Mouse (Mus musculus) kidney, adult 2 months (tissue): ENCODE measurements around the gene Nol11. TPM values are rescaled to one million over a fixed set of nuclear protein-coding genes. Genes with fewer than 3 reads are reported as not detected.
"Not testable (repeated sequence)": the region's sequence is repeated elsewhere in the genome, so short reads cannot be mapped to it uniquely, and the experiment has no call there.

Experiments used
- DNase-seq: peaks from one replicate; pipeline ENCODE4 v3.0.0; 2021
- H3K27ac ChIP-seq: fragments of 200-500 bp; 2 replicates; pipeline ENCODE4 v1.5.1; 2012; ENCODE audit warnings: low read depth, low read length, control low read depth, inconsistent platforms; ENCODE audit not compliant: insufficient read depth
- H3K27me3 ChIP-seq: fragments of 200-500 bp; replicated peaks from 2 replicates; pipeline ENCODE4 v1.6.1; 2012; ENCODE audit warnings: mild to moderate bottlenecking, moderate library complexity, low read length, inconsistent platforms; ENCODE audit not compliant: control insufficient read depth, insufficient read depth
- H3K36me3 ChIP-seq: fragments of 200-500 bp; 2 replicates; pipeline ENCODE4 v1.6.1; 2012; ENCODE audit warnings: mild to moderate bottlenecking, moderate library complexity, low read length, inconsistent platforms; ENCODE audit not compliant: control insufficient read depth, insufficient read depth
- H3K4me1 ChIP-seq: fragments of 200-500 bp; 2 replicates; pipeline ENCODE4 v1.6.1; 2011; ENCODE audit warnings: low read length; ENCODE audit not compliant: control insufficient read depth, insufficient read depth
- H3K4me3 ChIP-seq: fragments of 200-500 bp; 2 replicates; pipeline ENCODE4 v1.5.1; 2011; ENCODE audit warnings: mild to moderate bottlenecking, low read depth, low read length, control low read depth; ENCODE audit not compliant: insufficient read depth
- CTCF ChIP-seq: fragments of 200-500 bp; conservative IDR thresholded peaks from 2 replicates; pipeline ENCODE4 v1.5.1; 2011; ENCODE audit warnings: low read depth, mild to moderate bottlenecking, control low read depth, low read length, moderate library complexity, mixed read lengths; ENCODE audit not compliant: insufficient read depth, insufficient read length
- POLR2A ChIP-seq: fragments of 200-500 bp; IDR thresholded peaks from one replicate; pipeline ENCODE4 v1.6.1; 2011; ENCODE audit warnings: low read depth, low read length, control low read depth
- WGBS: fragments of 180-500 bp; shearing (Covaris S2); methylation state at CpG from one replicate; pipeline ENCODE4 v1.1.7; 2018; 5-methylcytosine and 5-hydroxymethylcytosine counted together
- polyA plus RNA-seq: library from polyadenylated mRNA; depleted of rRNA; stranded (reverse); fragments of >200 nt; gene quantifications from 2 replicates; pipeline ENCODE4 v1.2.3, GENCODE M21; 2012

Gene Nol11
- polyA plus RNA-seq, 1 experiment, result 7.7 TPM

GRCm38 (mm10) chr11:107137593-107137992 is 51.6 kb downstream of the Nol11 start:
- 96% methylated on average over 6 of the region's 6 CpGs for WGBS
- H3K27ac ChIP-seq, result no peak overlapping the region
- H3K4me1 ChIP-seq, result peaks cover 3% of the 10 kb centered on the region; the same call in 1 of the 2 replicates
- H3K27me3 ChIP-seq, result no peaks in the 10 kb centered on the region
- TF ChIP-seq POLR2A (no peak), CTCF (no peak)
- H3K36me3 ChIP-seq, result no peaks in the 10 kb centered on the region
- no peak overlapping the region for H3K4me3 ChIP-seq
- DNase-seq, result no peak

GRCm38 (mm10) chr11:107136458-107136857 is 52.7 kb downstream of the Nol11 start:
- H3K27me3 ChIP-seq, H3K4me3 ChIP-seq, H3K4me1 ChIP-seq, H3K27ac ChIP-seq, H3K36me3 ChIP-seq, DNase-seq: not testable (repeated sequence)
- 96% methylated on average over 10 of the region's 10 CpGs for WGBS

GRCm38 (mm10) chr11:107135741-107136140 is 53.4 kb downstream of the Nol11 start:
- no peak overlapping the region for H3K27ac ChIP-seq
- 62% methylated on average over 3 of the region's 3 CpGs for WGBS
- no peak for DNase-seq
- no peaks in the 10 kb centered on the region for H3K27me3 ChIP-seq
- TF ChIP-seq POLR2A, result no peak
- no peak for TF ChIP-seq CTCF
- H3K36me3 ChIP-seq, result no peaks in the 10 kb centered on the region
- H3K4me1 ChIP-seq, result peaks cover 4% of the 10 kb centered on the region; the same call in 1 of the 2 replicates
- H3K4me3 ChIP-seq, result no peak overlapping the region

GRCm38 (mm10) chr11:107132426-107132825 is 56.8 kb downstream of the Nol11 start:
- peak; percentile 70 for DNase-seq
- WGBS, result under 1% methylated on average over 16 of the region's 16 CpGs
- Histone ChIP-seq H3K27ac (no peak overlapping the region; the same call in 1 of the 2 replicates), H3K4me3 (peak overlapping the region; percentile 61), H3K4me1 (peaks cover 4% of the 10 kb centered on the region; the same call in 1 of the 2 replicates), H3K27me3 (no peaks in the 10 kb centered on the region), H3K36me3 (no peaks in the 10 kb centered on the region)
- no peak for TF ChIP-seq CTCF
- TF ChIP-seq POLR2A, result no peak

GRCm38 (mm10) chr11:107131749-107132421 is 57.3 kb downstream of the Nol11 start, which contains the start of gene Bptf:
Gene Bptf, minus strand, starts transcription at chr11:107132127.
- Histone ChIP-seq H3K36me3 (no peaks in the 10 kb centered on the region), H3K27me3 (no peaks in the 10 kb centered on the region), H3K27ac (peak within 1 kb of the TSS; percentile 84), H3K4me3 (peak within 1 kb of the TSS; percentile 93), H3K4me1 (peaks cover 4% of the 10 kb centered on the region; the same call in 1 of the 2 replicates)
- WGBS, result 1% methylated on average over 47 of the region's 94 CpGs
- TF ChIP-seq POLR2A (peak; percentile 28), CTCF (peak; percentile 55)
- DNase-seq, result peak; percentile 93

- DNase-seq, result peak; percentile 81
- WGBS, result 2% methylated on average over 44 of the region's 65 CpGs
Measured at GRCm38 (mm10) chr11:107130879-107131748, 58.1 kb downstream of the Nol11 start.

GRCm38 (mm10) chr11:107130221-107130788 is 58.9 kb downstream of the Nol11 start:
- Histone ChIP-seq H3K36me3 (no peaks in the 10 kb centered on the region), H3K27ac (no peak overlapping the region), H3K4me3 (peak overlapping the region; percentile 32), H3K27me3 (no peaks in the 10 kb centered on the region), H3K4me1 (peaks cover 4% of the 10 kb centered on the region; the same call in 1 of the 2 replicates)
- DNase-seq, result peak; percentile 18
- TF ChIP-seq POLR2A (no peak), CTCF (no peak)
- WGBS, result 5% methylated on average over 18 of the region's 18 CpGs

More at GRCm38 (mm10) chr11:107130879-107131748, 58.1 kb downstream of the Nol11 start:
- H3K27ac ChIP-seq, result peak overlapping the region; percentile 84
- H3K36me3 ChIP-seq, result no peaks in the 10 kb centered on the region
- peak overlapping the region; percentile 93 for H3K4me3 ChIP-seq
- no peak for TF ChIP-seq CTCF
- TF ChIP-seq POLR2A, result peak; percentile 27
- no peaks in the 10 kb centered on the region for H3K27me3 ChIP-seq
- H3K4me1 ChIP-seq, result peaks cover 4% of the 10 kb centered on the region; the same call in 1 of the 2 replicates
